Mouse (Mus musculus): ENCODE data around the gene Prom2.

Prom2 gene

DNA sequence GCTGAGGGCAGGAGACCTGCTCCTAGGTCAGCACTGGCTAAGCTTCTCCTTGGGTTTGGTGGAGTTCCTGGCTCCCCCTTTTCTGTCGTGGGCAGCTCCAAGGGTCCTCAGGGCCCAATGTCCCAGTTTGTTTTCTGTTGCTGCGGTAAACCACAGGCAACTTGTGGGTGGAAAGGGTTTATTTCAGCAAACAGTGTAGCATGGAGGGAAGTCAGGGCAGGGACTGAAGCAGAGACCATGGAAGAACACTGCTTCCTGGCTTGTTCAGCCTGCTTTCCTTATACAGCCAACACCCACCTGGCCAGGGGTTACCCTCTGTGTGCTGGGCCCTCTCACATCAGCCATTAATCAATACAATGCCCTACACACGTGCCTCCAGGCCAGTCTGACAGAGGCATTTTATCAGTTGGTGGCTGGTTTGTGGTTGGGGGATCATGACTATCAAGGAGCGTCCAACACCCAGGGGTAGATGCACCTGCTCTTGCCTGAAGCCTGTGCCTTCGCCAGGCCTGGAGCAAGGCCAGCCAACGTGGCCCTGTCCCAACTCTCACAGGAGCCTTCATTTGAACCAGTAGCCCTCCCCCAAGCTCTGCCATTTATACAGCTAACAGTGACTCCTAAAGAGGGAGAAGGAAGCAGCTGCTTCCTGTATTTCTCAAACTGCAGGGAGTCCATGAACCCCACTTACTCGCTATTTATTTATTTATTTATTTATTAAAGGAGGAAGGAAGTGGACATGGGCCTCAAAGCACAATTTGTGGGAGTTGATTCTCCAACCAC lies 17.1 kb downstream of the Prom2 start:
- DNase-seq (ENCODE audit: low spot score): no peak

DNA sequence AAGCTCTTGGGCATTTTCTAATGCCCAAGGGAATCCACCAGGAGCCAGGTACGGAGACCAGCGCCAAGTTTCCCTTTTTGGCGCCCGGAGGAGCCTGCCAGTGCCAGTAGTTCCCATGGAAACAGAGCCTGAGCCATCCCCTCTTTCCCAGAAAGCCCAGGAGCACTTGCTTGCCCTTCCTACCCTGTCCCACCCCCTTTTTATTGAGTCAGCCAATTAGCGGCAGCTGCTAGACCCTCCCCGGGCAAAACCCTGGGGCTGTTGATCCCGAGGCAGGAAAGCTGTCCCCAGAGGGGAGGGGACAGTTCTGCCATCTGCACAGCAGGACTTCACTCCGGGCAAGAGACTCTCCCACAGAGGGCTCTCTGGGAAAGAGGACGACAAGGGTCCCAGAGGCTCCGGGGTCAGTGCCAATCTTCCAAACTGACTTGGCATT lies 19.2 kb downstream of the Prom2 start, which contains the start of gene Kcnip3:
Gene Kcnip3 (minus strand): TSS at position 89 of the 436 bp plus-strand sequence.
- DNase-seq (ENCODE audit: low spot score): peak; percentile 69

DNA sequence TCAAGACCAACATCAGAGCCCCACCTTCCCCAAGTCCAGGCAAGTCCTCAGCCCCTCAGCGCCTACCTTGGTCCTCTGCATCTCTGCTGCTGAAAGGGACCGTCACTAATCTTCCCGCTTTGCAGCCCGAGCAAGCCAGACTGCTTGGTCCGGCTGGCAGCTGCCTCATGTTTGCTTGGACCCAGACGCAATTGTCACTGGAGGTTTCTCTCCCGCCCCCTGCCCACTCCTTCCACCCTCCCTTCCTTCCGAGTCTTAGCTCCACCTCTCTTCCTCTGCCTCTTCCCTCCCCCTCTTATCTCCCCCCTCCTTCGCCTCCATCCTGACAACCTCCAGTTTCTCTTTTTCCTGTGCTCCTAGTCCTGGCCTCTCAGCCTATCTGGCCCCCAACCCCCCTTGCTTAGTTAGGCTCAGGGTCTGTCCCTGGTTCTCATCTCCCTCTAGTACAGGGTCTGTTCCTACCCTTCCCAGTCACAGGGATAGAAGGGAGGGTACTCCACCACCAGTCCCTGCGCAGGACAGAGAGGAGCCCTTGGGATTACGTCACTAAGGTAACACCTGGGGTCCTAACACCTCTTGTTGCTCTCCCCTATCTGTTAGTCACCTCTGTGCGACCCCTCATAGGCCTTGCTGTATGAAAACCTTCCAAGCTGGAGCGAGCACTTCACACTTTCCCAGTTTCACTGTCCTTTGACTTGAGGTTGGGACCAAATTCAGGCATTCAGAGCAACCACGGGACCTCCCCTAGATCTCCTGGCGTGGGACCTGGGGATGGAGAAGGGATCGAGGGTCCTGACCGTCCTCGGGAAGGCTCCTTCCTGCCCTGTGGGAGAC lies 19.9 kb downstream of the Prom2 start:
- peak; percentile 75 for DNase-seq (ENCODE audit: low spot score)

DNA sequence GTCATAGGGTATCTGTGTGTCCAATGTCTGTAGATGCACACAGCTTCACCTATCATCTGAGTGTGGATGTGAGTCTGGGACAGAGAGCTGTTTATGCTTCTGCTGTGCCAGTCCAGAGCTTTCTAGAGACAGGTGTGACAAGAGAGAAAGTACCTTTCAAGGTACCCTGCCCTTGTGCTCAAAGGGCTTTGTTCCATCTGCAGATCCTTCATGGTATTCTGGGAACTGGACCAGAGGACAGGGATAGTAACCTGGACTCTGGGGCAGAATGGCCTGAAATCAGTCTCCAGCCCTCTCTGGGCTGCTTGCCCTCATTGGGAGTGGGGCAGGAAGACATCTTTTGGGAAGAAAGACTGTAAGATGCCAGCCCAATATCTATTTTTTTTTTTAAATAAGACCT lies 21.1 kb downstream of the Prom2 start:
- DNase-seq (ENCODE audit: low spot score): no peak

DNA sequence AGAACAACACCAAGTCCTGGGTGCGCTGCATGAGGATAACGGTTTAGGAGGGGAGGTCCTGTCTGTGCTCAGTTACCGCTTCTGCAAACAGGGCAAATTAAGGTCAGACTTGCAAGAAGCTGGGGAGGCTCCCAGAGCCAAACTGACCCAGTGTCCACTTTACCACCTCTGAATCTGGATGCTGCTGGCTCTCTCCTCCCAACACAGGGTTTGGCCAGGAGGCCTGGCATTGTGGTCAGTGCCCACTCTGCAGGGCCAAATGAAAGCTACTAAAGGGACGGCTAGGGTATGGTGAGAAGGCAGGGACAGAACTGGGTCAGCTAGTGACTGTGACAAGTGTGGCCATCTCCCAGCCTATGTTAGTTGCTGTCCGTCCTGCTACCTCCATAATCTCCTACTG lies 22.0 kb downstream of the Prom2 start:
- no peak for DNase-seq (ENCODE audit: low spot score)

DNA sequence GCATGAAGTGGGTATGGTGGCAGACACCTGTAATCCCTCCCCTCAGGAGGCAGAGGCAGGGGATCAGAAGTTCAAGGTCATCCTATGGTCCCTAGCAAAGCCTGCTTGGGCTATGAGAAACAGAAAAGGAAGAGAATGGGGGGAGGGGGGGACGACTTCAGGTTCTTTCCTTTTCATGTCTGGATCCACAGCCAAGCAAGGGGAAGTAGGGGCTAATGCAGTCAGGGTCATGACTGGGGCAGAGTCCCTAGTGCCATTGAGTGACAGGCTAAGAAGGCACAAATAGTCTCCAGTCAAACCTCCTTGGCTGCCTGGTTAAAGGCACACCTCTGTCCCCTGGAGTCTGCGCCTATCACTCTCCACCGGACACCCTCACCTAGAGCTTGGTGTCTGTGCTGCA lies 22.4 kb downstream of the Prom2 start:
- no peak for DNase-seq (ENCODE audit: low spot score)

DNA sequence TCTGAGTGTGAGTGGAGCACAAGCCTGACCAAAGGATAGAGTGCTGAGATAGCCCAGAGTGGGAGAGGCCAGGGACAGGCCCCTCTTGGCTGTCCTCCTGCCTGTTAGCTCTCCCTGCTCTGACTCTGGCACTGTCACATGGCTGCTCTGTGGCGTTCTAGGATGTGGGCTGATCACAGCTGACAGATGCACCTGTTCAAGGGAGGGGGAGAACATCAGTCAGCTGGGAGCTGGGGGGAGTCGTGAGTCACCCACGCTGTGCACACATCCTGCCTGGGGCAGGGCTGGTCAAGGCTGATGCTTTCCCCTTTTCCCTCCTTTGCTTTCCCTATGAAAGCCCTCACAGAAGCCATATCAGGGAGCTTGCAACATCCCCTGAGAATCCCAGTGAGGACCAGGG lies 23.0 kb downstream of the Prom2 start:
- no peak for DNase-seq (ENCODE audit: low spot score)

DNA sequence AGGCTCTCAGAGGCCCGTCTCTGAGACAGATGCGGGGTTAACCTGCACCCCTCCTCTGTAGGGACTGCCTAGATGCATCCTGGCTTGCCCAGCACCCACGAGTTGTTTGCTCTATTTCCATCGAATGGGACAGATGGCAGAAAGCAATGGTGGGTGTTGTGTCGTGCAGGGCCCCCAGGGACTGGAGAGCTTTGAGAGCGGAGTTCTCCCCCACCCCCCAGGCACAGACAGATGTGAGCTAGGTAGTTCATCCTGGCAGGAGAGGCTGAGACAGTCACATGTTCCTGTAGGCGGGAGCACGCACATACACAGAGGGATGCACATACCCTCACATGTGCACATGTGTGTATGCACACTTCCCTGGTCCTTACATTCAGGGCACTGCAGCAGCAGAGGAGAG lies 24.2 kb downstream of the Prom2 start:
- DNase-seq (ENCODE audit: low spot score): no peak

DNA sequence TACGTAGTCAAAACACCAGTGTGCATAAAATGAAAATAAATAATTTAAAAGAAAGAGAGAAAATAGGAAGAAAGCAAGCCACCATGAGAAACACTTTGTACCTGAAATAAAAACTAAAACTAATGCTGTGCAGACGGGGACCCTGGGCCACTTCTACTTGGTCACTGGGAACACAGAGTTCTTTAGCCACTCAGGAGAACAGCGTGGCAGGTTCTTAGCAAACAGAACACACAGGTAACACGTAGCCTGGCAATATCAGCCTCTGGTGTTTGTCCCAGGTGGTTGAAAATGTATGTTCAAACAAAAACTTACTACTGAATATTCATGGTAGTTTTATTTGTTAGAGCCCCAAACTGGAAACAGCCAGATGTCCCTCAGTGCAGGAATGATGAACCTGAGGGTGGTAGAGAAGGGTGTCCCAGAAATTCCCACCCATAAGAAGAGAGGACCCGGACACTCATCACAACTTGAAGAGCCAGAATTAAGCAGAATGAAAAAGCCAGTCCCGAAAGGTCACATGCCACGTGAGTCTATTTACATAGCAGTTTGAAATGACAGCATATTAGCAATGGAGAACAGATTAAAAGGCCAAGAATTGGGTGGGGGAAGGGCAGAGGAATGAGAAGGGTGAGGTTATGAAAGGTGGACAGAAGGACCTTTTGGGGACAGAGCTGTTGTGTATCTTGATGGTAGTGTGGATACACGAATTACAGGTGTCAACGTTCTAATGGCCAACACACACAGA lies 26.7 kb downstream of the Prom2 start:
- DNase-seq (ENCODE audit: low spot score): no peak

DNA sequence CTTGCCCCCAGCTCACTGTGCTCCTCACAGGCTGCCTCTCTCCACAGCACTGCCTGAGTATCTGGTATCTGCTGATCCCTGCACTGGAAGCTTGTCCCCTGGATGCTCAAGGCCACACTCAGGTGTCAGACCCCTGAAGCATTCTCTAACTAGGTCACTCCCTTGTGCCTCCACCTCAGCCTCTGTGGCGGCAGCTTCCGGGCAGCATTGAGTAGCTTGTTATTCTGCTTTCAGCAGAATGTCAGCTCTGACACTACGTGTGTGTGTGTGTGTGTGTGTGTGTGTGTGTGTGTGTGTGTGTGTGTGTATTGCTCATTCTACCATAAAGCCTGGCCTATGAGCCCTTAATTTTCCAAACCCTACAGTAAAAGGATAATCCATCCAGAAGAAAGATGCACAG lies 28.0 kb downstream of the Prom2 start:
- no peak for DNase-seq (ENCODE audit: low spot score)

DNA sequence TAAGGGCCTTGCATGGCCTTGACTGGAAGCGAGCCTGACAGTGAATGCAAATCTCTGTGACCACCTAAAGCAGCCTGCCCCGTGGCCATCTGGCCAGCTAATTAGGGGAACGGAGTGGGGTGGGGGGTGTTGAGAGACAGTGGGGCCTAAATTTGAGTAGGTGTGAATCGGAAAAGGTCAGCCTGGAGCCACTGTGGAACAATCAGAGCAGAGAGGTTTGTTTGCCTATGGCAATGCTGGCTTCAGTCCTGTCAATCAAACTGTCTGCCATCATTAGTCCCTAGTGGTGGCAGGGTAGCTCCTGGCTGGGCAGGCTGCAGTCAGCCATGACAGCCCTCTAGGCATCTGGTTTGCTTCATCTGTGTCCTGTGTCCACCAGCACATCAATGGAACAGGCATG lies 29.8 kb downstream of the Prom2 start:
- no peak for DNase-seq (ENCODE audit: low spot score)

DNA sequence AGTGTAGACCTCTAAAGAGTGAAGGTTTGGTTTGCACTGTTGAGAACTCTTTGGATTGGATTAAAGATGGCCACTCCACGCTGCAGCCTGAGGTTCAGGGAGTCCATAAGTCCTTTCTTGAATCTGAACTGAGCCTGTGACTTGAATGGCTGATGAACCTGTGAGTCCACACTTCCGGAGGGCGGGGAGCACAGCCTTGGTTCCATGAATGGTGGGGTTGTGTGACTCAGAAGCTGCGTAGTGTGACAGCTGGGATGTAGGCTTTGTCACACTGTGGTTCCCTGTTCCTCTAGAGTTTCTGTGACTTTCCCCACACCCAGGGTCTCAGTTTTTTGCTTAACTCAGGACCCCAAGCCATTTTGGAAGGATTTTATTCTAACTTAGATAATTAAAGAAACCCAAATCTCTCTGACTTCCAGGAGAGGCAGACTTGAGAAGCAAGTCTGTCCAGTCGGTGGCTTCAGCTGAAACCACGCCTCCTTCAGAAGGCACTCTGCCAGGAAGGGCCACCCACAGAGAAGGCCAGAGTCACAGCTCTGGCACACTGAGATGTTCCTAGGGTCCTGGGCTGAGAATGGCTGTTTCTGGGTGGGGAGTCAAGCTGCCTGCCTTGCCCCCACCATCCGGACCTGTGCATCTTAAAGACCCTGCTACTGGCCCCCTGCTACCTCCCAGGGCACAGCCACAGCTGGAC lies 33.2 kb downstream of the Prom2 start:
- no peak for DNase-seq (ENCODE audit: low spot score)

DNA sequence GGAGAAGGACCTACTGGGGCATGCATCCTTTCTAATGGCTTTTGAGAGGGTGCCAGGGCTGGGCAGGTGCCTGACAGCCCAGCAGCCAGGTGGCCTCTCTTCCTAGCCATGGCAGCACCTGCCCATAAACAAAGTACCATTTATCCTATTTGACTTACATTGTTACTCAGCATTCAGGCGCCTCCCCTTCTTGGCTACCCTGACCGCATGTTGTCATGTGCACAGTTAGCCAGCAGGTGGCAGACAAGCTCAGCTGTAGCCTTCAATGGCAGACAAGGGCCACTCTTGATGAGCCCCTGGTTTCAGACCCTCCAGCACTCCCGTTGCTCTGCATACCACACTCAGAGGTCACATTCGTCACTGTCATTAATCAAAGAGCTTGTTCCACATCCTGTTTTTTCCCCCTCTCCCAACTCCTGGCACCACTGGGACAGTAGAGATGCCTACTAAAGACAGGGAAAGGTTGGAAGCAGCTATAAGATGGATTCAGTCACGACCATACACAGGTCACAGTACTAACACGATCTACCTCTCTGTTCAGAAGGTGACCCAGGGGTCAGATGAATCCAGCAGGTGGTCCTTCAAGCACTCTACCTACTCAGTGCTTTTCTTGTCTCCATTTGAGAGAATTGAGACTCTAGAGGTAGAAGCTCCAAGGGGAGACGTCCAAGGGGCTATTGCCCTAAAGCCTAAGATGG lies 34.0 kb downstream of the Prom2 start:
- peak; percentile 90 for DNase-seq (ENCODE audit: low spot score)

DNA sequence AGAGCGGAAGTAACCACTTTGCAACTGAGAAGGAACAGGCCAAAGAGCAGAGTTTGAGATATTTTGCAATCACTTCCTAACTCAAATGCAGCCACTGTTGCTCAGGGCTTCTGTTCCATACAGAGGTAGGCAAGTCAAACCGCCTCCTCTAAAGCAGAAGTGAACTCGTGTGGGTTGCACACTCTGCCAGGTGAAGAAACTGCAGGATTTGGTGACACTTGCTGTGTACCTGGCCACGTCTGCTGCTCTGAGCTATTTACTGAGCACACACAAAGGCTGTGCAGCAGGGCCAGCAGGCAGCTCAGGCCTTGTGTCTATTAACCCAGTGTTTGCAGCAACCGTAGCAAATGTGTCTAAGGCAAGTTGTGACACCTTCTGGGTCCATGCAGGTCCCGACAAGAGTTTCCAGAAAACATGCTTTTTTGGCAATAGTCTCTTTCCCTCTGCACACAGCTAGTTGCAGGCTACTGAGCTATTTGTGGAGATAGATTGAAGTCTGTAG lies 35.1 kb downstream of the Prom2 start:
- no peak for DNase-seq (ENCODE audit: low spot score)

DNA sequence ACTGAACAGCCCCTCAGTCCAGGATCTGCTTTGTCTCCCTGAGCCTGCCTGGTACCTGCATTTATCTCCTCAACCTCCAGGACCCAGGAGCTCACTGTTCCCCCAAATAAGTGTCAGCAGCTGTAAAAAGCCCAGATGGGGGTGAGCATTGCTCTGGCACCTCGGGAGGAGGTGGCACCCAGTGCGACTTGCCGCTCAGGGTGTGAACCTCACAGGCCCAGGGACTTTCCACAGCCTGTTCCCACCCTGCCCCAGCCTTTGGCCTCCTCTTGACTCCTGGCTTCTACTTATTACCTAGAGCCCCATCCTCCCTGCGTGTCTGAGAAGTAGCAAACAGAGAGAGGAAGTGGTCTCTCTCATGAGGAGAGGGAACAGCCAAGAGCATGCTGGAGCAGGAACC lies 36.1 kb downstream of the Prom2 start:
- no peak for DNase-seq (ENCODE audit: low spot score)

DNA sequence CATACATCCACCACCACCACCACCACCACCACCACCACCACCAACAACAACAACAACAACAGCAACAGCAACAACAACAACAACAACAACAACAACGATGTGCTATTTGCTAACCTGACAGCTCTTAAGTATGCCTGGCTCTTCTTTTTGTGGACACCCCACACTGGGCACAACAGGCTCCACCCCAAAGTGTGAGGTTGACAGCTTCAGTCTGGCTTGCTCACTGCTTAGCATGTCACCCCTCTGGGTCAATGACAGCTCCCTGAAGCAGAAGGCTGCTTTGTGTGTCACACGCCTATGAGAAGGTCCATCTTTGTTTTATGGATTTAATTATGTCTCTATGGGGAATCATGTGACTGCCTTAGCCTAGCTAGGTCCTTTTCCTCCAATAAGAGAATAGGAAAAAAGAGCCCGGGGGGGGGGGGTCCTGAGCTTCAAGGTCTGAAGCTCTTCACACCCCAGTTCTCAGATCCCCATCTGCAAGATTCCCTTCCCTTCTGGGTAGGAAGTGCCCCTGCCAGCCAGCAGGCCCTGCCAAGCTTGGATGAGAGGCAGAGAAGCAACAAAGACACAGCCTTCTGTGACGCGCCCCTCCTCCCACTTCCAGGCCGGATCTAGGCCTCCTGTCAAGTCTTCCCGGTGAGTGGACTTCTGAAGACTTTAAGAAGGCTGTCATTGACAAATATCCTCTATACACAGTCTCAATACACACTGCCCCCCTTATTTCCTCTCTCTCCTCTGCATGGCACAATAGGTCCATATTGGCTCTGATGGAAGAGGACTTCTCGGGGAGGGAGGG lies 37.3 kb downstream of the Prom2 start:
- no peak for DNase-seq (ENCODE audit: low spot score)

DNA sequence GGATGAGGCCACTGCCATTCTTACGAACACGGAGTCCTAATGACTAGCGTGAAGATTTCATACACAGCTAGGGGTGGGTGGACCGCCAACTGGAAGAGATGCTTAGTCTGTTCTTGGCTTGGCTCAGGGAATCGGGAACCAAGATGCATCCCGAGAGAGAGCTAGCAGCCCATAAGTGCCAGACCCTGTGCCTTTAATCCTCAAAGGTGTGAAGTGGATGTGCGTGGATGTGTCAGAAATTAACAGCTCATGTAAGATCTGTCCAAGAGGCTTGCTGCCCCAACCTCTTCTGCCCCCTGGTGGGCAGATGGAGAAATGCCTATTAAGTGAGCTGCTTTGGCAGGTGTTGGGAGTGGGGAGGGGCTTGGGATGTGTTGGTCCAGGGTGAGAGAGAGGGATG lies 40.2 kb downstream of the Prom2 start:
- DNase-seq (ENCODE audit: low spot score): peak; percentile 65

DNA sequence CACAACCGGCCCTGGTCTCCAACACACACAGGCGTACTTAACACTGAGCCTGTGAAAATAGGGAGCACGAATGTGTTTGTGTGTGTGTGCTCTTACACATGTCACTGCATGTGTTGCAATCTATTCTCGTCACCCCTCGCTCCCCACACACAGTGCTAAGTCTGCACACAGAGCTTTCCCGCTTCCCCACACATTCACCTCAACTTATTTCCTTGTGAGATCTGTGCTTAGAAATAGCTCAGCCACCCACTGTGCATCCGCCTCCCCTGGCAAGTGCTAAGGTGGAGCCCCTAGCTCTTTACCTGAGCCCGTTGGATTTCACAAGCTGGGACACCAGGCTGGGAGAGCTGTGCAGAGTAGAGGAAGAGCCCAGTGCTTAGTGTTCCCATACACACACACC lies 42.5 kb downstream of the Prom2 start:
- no peak for DNase-seq (ENCODE audit: low spot score)

DNA sequence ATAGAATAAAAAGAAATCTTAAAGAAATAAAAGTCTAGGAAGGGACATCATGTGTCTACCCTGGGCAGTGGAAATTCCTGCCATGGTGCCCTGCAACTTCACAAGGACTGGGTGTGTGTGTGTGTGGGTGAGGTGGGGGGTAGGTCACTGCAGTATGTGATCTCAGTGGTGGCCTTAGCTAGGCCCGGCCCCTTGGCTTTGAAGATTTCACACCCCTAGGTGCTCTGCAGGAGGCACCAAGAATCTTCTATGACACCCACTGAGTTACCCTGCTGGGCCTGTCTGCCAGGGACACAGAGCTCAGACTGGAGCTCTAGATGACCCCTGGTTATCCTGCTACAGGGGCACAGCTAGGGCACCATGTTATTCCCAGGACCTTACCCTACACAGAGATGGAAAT lies 44.9 kb downstream of the Prom2 start:
- DNase-seq (ENCODE audit: low spot score): no peak

DNA sequence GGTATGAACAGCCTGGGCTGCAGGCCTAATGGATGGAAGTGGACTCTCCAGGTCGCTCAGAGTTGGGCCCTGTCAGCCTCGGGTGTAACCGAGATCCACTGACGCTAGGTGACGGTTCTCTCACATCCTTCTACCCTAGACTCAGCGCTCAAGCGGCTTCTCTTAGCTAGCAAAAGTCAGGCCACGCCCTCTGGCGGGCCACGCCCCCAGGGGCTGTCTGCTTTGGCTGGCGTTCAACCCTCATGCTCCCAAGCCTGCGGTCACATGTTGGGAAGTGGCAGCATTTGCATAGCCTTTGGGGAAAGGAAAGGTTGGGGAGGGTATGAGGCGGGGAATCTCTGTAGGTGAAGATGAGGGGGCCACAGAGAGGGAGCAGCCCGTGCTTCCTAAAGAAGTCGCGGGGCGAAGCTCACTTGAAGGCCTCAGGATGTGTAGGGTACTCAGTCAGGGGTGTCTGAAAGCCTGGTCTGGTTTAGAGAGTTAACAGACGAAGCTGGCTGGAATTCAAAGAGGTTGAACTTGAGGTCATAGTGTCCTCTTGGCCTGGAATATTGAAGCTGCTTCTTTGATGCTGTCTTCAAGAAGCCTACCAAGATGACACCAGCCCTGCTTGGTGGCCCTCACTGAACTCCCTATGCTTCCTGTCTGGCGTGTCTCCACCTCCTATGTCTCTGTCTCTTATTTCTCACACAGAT lies 56.6 kb downstream of the Prom2 start:
- DNase-seq (ENCODE audit: low spot score): peak; percentile 87
